Mouse (Mus musculus): Measurements from ENCODE around the gene Prpf3. TPM values are rescaled to one million over a fixed set of nuclear protein-coding genes. Genes with fewer than 3 reads are reported as not detected.

Gene Prpf3
- polyA plus RNA-seq, 1 experiment: 26.7 TPM

DNA sequence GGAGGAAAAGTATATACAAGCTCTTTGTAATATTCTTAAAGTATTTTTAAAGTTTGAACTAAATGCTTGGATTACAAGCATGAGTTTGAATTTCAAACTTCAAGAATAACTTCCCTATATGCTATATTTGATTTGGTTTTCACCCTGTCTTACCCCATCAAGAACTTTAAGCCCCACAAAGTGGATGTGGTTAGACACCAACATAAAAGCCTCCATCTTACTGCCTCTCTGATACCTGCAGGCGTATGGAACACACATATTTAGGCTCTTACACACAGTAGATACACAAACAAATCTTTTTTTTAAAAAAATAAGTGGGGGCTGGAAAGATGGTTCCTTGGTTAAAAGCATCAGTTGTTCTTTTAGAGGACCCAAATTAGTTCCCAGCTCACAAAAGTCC is 61.4 kb downstream of the Prpf3 start:
- no peak for TF ChIP-seq CEBPB (IDR thresholded peaks at IDR 0.05; ENCODE audit: low read depth)
- TF ChIP-seq MAX (IDR thresholded peaks at IDR 0.05): no peak
- TF ChIP-seq CTCF (IDR thresholded peaks at IDR 0.05; ENCODE audit: control insufficient read depth, insufficient read depth, insufficient read length): no peak
- TF ChIP-seq MYOG (IDR thresholded peaks at IDR 0.05; ENCODE audit: control insufficient read depth, extremely low read depth, insufficient read length): no peak
- TF ChIP-seq USF1 (IDR thresholded peaks at IDR 0.05; ENCODE audit: low read depth): no peak
- TF ChIP-seq MYOD1 (IDR thresholded peaks at IDR 0.05; ENCODE audit: control insufficient read depth, insufficient read length, low read depth): no peak
- no peak for TF ChIP-seq FOSL1 (IDR thresholded peaks at IDR 0.05; ENCODE audit: insufficient read depth, low read length, poor library complexity, severe bottlenecking)
- Histone ChIP-seq H3K79me2 (ENCODE audit: control insufficient read depth, insufficient read depth) (peaks cover 96% of the 10 kb centered on the region), H3K4me3 (ENCODE audit: insufficient read depth, poor library complexity, severe bottlenecking) (no peak overlapping the region), H3K27me3 (ENCODE audit: control insufficient read depth, insufficient read depth, insufficient read length) (no peaks in the 10 kb centered on the region), H3ac (ENCODE audit: control insufficient read depth, insufficient read length, low read depth) (no peak overlapping the region), H3K79me3 (ENCODE audit: low read depth) (peaks cover 63% of the 10 kb centered on the region), H3K36me3 (ENCODE audit: control insufficient read depth, insufficient read depth) (peaks cover 5% of the 10 kb centered on the region)

DNA sequence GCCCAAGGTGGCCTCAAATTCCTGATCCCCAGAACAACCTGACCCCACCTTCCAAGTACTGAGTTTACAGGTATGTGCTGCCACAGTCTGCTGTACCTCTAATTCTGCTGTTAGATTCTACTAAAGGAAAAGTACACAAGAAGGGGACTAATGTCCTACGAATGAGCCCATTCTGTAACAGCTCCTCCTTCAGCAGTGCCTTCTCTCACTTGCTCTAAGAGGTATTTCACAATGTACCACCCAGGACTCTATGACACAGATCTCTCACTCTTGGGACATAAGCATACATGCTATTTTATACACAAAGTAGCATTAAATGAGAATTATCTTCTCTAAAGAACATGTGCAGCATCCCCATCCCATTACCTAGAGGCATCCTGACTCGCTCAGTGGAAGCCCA is 62.0 kb downstream of the Prpf3 start:
- peaks cover 63% of the 10 kb centered on the region for H3K79me3 ChIP-seq (ENCODE audit: low read depth)
- H3ac ChIP-seq (ENCODE audit: control insufficient read depth, insufficient read length, low read depth): no peak overlapping the region
- H3K79me2 ChIP-seq (ENCODE audit: control insufficient read depth, insufficient read depth): peaks cover 95% of the 10 kb centered on the region
- H3K4me3 ChIP-seq (ENCODE audit: insufficient read depth, poor library complexity, severe bottlenecking): no peak overlapping the region
- TF ChIP-seq FOSL1 (IDR thresholded peaks at IDR 0.05; ENCODE audit: insufficient read depth, low read length, poor library complexity, severe bottlenecking) (no peak), USF1 (IDR thresholded peaks at IDR 0.05; ENCODE audit: low read depth) (no peak), CEBPB (IDR thresholded peaks at IDR 0.05; ENCODE audit: low read depth) (no peak), MYOG (IDR thresholded peaks at IDR 0.05; ENCODE audit: control insufficient read depth, extremely low read depth, insufficient read length) (no peak), CTCF (IDR thresholded peaks at IDR 0.05; ENCODE audit: control insufficient read depth, insufficient read depth, insufficient read length) (no peak), MAX (IDR thresholded peaks at IDR 0.05) (no peak), MYOD1 (IDR thresholded peaks at IDR 0.05; ENCODE audit: control insufficient read depth, insufficient read length, low read depth) (no peak)
- no peaks in the 10 kb centered on the region for H3K27me3 ChIP-seq (ENCODE audit: control insufficient read depth, insufficient read depth, insufficient read length)
- peaks cover 9% of the 10 kb centered on the region for H3K36me3 ChIP-seq (ENCODE audit: control insufficient read depth, insufficient read depth)

DNA sequence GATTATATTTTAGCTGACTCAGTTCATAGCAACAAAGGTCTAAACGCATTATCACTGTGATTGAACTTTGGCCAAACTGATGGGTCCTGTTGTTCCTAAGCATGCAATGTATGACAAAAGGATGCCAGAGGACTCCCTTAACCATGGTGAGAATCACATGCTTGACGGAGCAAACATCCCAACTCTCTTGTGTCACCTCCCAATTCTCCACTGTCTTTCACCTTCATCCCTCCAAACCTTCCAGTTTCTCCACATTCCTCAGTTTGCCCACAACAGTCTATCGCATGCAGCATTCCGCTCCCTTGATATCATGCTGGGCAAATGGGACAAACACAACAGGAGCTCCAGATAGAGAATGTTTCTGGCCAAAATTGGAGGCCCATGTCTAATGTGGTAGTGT is 70.2 kb downstream of the Prpf3 start:
- Histone ChIP-seq H3K79me3 (ENCODE audit: low read depth) (peaks cover 12% of the 10 kb centered on the region), H3K27me3 (ENCODE audit: control insufficient read depth, insufficient read depth, insufficient read length) (no peaks in the 10 kb centered on the region), H3K36me3 (ENCODE audit: control insufficient read depth, insufficient read depth) (peaks cover 70% of the 10 kb centered on the region), H3K4me3 (ENCODE audit: insufficient read depth, poor library complexity, severe bottlenecking) (no peak overlapping the region), H3ac (ENCODE audit: control insufficient read depth, insufficient read length, low read depth) (no peak overlapping the region), H3K79me2 (ENCODE audit: control insufficient read depth, insufficient read depth) (peaks cover 21% of the 10 kb centered on the region)
- TF ChIP-seq MAX (IDR thresholded peaks at IDR 0.05): no peak
- no peak for TF ChIP-seq MYOG (IDR thresholded peaks at IDR 0.05; ENCODE audit: control insufficient read depth, extremely low read depth, insufficient read length)
- TF ChIP-seq CEBPB (IDR thresholded peaks at IDR 0.05; ENCODE audit: low read depth): no peak
- TF ChIP-seq FOSL1 (IDR thresholded peaks at IDR 0.05; ENCODE audit: insufficient read depth, low read length, poor library complexity, severe bottlenecking): no peak
- no peak for TF ChIP-seq CTCF (IDR thresholded peaks at IDR 0.05; ENCODE audit: control insufficient read depth, insufficient read depth, insufficient read length)
- TF ChIP-seq USF1 (IDR thresholded peaks at IDR 0.05; ENCODE audit: low read depth): no peak
- TF ChIP-seq MYOD1 (IDR thresholded peaks at IDR 0.05; ENCODE audit: control insufficient read depth, insufficient read length, low read depth): no peak

Other genes with a start within 250 kb of the Prpf3 start
- 42.0 TPM for gene Ensa, start 230.9 kb downstream of the Prpf3 start, polyA plus RNA-seq (2012; fragmentation: generic; extraction: Trizol)
- gene Mcl1, start 197.1 kb downstream of the Prpf3 start, polyA plus RNA-seq (2012; fragmentation: generic; extraction: Trizol): 46.4 TPM
- 3.1 TPM for gene Adamtsl4, start 168.0 kb downstream of the Prpf3 start, polyA plus RNA-seq (2012; fragmentation: generic; extraction: Trizol)
- 189 TPM for gene Ecm1, start 116.3 kb downstream of the Prpf3 start, polyA plus RNA-seq (2012; fragmentation: generic; extraction: Trizol)
- gene Tars2, start 95.7 kb downstream of the Prpf3 start, polyA plus RNA-seq (2012; fragmentation: generic; extraction: Trizol): 32.8 TPM
- 7.7 TPM for gene Rprd2, start 37.0 kb downstream of the Prpf3 start, polyA plus RNA-seq (2012; fragmentation: generic; extraction: Trizol)
- gene Mrps21, start 15.6 kb upstream of the Prpf3 start, polyA plus RNA-seq (2012; fragmentation: generic; extraction: Trizol): 441 TPM
- 4.4 TPM for gene Ciart, start 26.4 kb upstream of the Prpf3 start, polyA plus RNA-seq (2012; fragmentation: generic; extraction: Trizol)
- gene BC028528, start 36.1 kb upstream of the Prpf3 start, polyA plus RNA-seq (2012; fragmentation: generic; extraction: Trizol): 8.7 TPM
- 79.0 TPM for gene Aph1a, start 38.1 kb upstream of the Prpf3 start, polyA plus RNA-seq (2012; fragmentation: generic; extraction: Trizol)
- gene Car14, start 48.8 kb upstream of the Prpf3 start, polyA plus RNA-seq (2012; fragmentation: generic; extraction: Trizol): not detected
- 66.3 TPM for gene Anp32e, start 73.4 kb upstream of the Prpf3 start, polyA plus RNA-seq (2012; fragmentation: generic; extraction: Trizol)
- 103 TPM for gene Plekho1, start 140.1 kb upstream of the Prpf3 start, polyA plus RNA-seq (2012; fragmentation: generic; extraction: Trizol)
- gene Vps45, start 202.6 kb upstream of the Prpf3 start, polyA plus RNA-seq (2012; fragmentation: generic; extraction: Trizol): 15.6 TPM
- gene Otud7b, start 248.6 kb upstream of the Prpf3 start, polyA plus RNA-seq (2012; fragmentation: generic; extraction: Trizol): 12.5 TPM